Mouse (Mus musculus) CH12.LX (cell line): ENCODE measurements at regions not wholly inside any gene's neighbourhood (a gene's known extent, or its start where the extent isn't known, plus 50 kb on each side); places are given as distances from the start of the nearest gene placed in this dataset.

Experiments
- CTCF ChIP-seq, 2 experiments: IDR thresholded peaks in 1 of 2; conservative IDR thresholded peaks in 1 of 2; 2 replicates each; pipeline ENCODE4 v1.5.1; 2011 to 2012; ENCODE audit warnings: low read depth in 2 of 2, low read length in 2 of 2, improper control_type of control experiment in 1 of 2, inconsistent platforms in 1 of 2, mild to moderate bottlenecking in 1 of 2, moderate library complexity in 1 of 2
- E2F4 ChIP-seq: IDR thresholded peaks from 2 replicates; pipeline ENCODE4 v1.6.1; 2011; ENCODE audit warnings: low read depth, low read length, improper control_type of control experiment; ENCODE audit not compliant: insufficient replicate concordance
- EP300 ChIP-seq: IDR thresholded peaks from 2 replicates; pipeline ENCODE4 v1.6.1; 2011; ENCODE audit warnings: low read length, improper control_type of control experiment
- IRF4 ChIP-seq: IDR thresholded peaks from 2 replicates; pipeline ENCODE4 v1.6.1; 2014; ENCODE audit warnings: low read depth, mild to moderate bottlenecking, inconsistent platforms, low read length, improper control_type of control experiment
- MAZ ChIP-seq: IDR thresholded peaks from 2 replicates; pipeline ENCODE4 v1.6.1; 2012; ENCODE audit warnings: low read depth, mild to moderate bottlenecking, inconsistent platforms, low read length, improper control_type of control experiment, moderate library complexity
- MEF2A ChIP-seq: IDR thresholded peaks from 2 replicates; pipeline ENCODE4 v1.6.1; 2014; ENCODE audit warnings: low read depth, mild to moderate bottlenecking, inconsistent platforms, low read length, improper control_type of control experiment, borderline replicate concordance
- MXI1 ChIP-seq: IDR thresholded peaks from 2 replicates; pipeline ENCODE4 v1.6.1; 2011; ENCODE audit warnings: mild to moderate bottlenecking, low read depth, low read length, improper control_type of control experiment
- NRF1 ChIP-seq: IDR thresholded peaks from 2 replicates; pipeline ENCODE4 v1.6.1; 2014; ENCODE audit warnings: low read depth, mild to moderate bottlenecking, inconsistent platforms, low read length, improper control_type of control experiment, moderate library complexity
- POLR2A ChIP-seq: IDR thresholded peaks from 2 replicates; pipeline ENCODE4 v1.6.1; 2011; ENCODE audit warnings: low read depth, mild to moderate bottlenecking, improper control_type of control experiment, low read length
- POLR2AphosphoS2 ChIP-seq: IDR thresholded peaks from 2 replicates; pipeline ENCODE4 v1.6.1; 2011; ENCODE audit warnings: low read depth, low read length, improper control_type of control experiment
- RCOR1 ChIP-seq: conservative IDR thresholded peaks from 2 replicates; pipeline ENCODE4 v1.6.1; 2012; ENCODE audit warnings: low read depth, mild to moderate bottlenecking, inconsistent platforms, low read length, improper control_type of control experiment
- USF2 ChIP-seq: conservative IDR thresholded peaks from 2 replicates; pipeline ENCODE4 v1.6.1; 2011; ENCODE audit warnings: low read depth, low read length, improper control_type of control experiment
- ZC3H11A ChIP-seq: IDR thresholded peaks from 2 replicates; pipeline ENCODE4 v1.6.1; 2012; ENCODE audit warnings: low read depth, mild to moderate bottlenecking, inconsistent platforms, low read length, improper control_type of control experiment

DNA sequence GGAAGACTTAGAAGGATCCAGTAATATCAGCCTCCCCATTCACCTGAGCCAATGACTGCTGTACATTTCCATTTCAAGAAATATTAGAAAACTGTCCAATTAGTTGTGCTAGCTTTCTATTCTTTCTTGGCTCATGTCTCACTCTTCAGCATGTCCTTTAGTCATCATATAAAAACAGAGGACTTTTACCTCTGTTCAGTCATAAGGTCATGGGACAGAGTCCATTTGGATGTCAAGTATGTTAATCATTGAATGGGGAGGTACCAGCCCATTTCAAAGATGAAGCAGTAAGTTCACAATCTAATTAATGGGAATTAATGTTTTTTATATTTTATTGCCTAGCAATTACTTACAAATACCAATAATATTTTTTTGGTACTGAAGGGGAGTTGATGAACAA, 218.8 kb upstream of the Tet2 start:
- TF ChIP-seq CTCF (conservative IDR thresholded peaks at IDR 0.05 in 1 of 2, IDR thresholded peaks at IDR 0.05 in 1 of 2; ENCODE audit: low read depth in 2 of 2, low read length in 2 of 2) = no peak
- no peak for TF ChIP-seq POLR2AphosphoS2
- TF ChIP-seq RCOR1 = no peak
- no peak for TF ChIP-seq E2F4
- no peak for TF ChIP-seq POLR2A
- no peak for TF ChIP-seq NRF1
- no peak for TF ChIP-seq ZC3H11A
- TF ChIP-seq EP300 = no peak
- no peak for TF ChIP-seq MAZ
- TF ChIP-seq USF2 = no peak
- TF ChIP-seq IRF4 = no peak
- no peak for TF ChIP-seq MXI1
- no peak for TF ChIP-seq MEF2A
